Mouse (Mus musculus) small intestine, adult 2 months (tissue): Measurements from ENCODE around the gene Fgd2.

ENCODE experiments used
- CTCF ChIP-seq: fragments of 200-500 bp; IDR thresholded peaks from 2 replicates; pipeline ENCODE4 v1.5.1; 2012; ENCODE audit warnings: low read depth, mild to moderate bottlenecking, control low read depth, inconsistent platforms, low read length, moderate library complexity, mixed read lengths; ENCODE audit not compliant: insufficient replicate concordance, insufficient read length; ENCODE audit errors: extremely low read depth
- POLR2A ChIP-seq: fragments of 200-500 bp; IDR thresholded peaks from 2 replicates; pipeline ENCODE4 v1.6.1; 2012; ENCODE audit warnings: low read depth, mild to moderate bottlenecking, control low read depth, inconsistent platforms, low read length, moderate library complexity

DNA sequence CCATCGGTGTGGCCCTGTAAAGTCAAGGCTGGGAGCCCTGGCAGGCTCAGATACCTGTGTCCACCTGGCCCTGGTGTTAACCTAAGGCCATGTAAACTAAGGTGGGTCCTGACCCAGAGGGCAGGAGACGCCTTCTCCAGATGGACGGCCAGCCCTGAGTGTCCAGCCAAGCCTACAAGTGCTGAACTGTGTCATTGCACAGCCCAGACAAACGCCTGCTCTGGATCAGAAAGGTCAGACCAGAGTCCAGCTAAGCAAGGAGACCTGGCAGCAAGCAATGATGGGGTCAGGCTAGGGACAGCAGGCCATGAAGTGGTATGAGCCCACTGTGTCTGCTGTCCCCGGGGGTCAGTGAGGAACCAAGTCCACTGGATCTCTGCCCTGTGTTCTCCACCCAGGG is 46.7 kb downstream of the Fgd2 start:
- TF ChIP-seq POLR2A (no peak), CTCF (no peak)
